In the genomic region with DNA sequence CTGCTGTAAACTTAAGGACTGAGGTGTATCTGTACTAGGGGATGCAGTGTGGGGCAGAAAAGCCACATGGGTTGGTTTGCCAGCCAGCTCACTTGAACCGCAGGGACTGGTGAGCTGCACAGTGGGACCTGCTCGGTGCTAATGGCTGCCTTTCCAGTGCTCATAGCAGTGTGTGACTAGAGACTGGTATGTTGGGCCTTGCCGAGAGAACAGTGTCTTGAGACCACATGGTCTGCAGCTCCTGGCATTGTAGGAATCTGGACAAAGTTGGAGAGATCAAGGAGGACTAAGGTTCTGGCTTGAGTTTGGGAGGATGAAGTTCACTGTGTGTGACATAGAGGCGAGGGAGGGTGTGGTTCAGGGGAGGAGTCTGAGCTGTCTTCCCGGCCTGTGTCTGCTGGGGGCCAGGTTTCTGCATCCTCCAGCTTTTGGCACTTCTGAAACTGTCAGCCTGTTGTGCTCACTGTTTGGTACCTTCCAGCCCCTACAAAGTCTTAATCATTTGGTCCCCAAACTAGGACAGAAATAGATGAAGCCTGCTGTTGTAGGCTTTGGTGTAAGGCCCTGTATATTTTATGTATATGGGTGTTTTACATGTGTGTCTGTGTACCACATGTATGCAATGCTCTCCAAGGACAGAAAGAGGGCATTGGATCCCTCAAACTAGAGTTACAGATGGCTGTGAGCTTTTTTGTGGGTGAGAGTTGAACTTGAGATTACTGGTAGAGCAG, we compare ENCODE assay signal across 10 mouse cellular contexts. TPM values are rescaled to one million over a fixed set of nuclear protein-coding genes. Genes with fewer than 3 reads are reported as not detected.
DNase-seq lines count a peak whose midpoint lies in the region; ATAC-seq lines count a peak whose summit lies in the region.
"Had no signal": no experiment of that assay in that cellular context is flagged by ENCODE, and none has a peak within 500 bp of the region (broad histone marks: within the 10 kb centered on the region; RNA-seq: fewer than 3 reads in every experiment).

No protein-coding gene starts in this region.

- no peak for DNase-seq in heart, embryonic 10.5 days (ENCODE audit: low spot score)
- no peak for DNase-seq in heart, postnatal 10 days
- no peak for DNase-seq in neural tube, embryonic 11.5 days (ENCODE audit: low spot score)
- no peak for DNase-seq in neural tube, embryonic 10.5 days (ENCODE audit: extremely low spot score, low spot score)
- DNase-seq in lung, postnatal 10 days = no peak
- DNase-seq: gastrocnemius, postnatal 36 days had no signal

- peak overlapping the region; percentile 82 for H3K4me3 ChIP-seq in heart, embryonic 10.5 days
- no peak overlapping the region for H3K4me3 ChIP-seq in neural tube, embryonic 11.5 days (ENCODE audit: low read depth, low read length)
- H3K4me3 ChIP-seq in limb, embryonic 13.5 days = peak overlapping the region; percentile 77
- no peak overlapping the region for H3K4me3 ChIP-seq in stomach, embryonic 16.5 days (replicated peaks; ENCODE audit: low read length)

- H3K9me3 ChIP-seq in heart, embryonic 10.5 days = no peaks in the 10 kb centered on the region
- no peaks in the 10 kb centered on the region for H3K9me3 ChIP-seq in neural tube, embryonic 11.5 days (ENCODE audit: control insufficient read depth, low read length)
- H3K9me3 ChIP-seq in limb, embryonic 13.5 days = no peaks in the 10 kb centered on the region
- H3K9me3 ChIP-seq in stomach, embryonic 16.5 days (replicated peaks; ENCODE audit: control insufficient read depth, low read length) = no peaks in the 10 kb centered on the region
- H3K9me3 ChIP-seq: limb, embryonic 15.5 days had no signal

- WGBS in heart, embryonic 10.5 days = 62% methylated on average over 5 of the region's 5 CpGs
- 83% methylated on average over 5 of the region's 5 CpGs for WGBS in neural tube, embryonic 11.5 days
- 79% methylated on average over 5 of the region's 5 CpGs for WGBS in limb, embryonic 13.5 days
- WGBS in stomach, embryonic 16.5 days = 64% methylated on average over 5 of the region's 5 CpGs

- H3K27me3 ChIP-seq in heart, embryonic 10.5 days (ENCODE audit: insufficient read depth, poor library complexity, severe bottlenecking) = no peaks in the 10 kb centered on the region
- H3K27me3 ChIP-seq in neural tube, embryonic 11.5 days (ENCODE audit: control insufficient read depth, insufficient read depth, low read length) = no peaks in the 10 kb centered on the region
- no peaks in the 10 kb centered on the region for H3K27me3 ChIP-seq in limb, embryonic 13.5 days
- no peaks in the 10 kb centered on the region for H3K27me3 ChIP-seq in stomach, embryonic 16.5 days (ENCODE audit: control insufficient read depth, insufficient read depth, low read length)
- H3K27me3 ChIP-seq: limb, embryonic 15.5 days had no signal

- H3K27ac ChIP-seq in heart, embryonic 10.5 days = peak overlapping the region; percentile 98
- H3K27ac ChIP-seq in neural tube, embryonic 11.5 days (ENCODE audit: low read depth, low read length) = no peak overlapping the region
- H3K27ac ChIP-seq in limb, embryonic 13.5 days = no peak overlapping the region
- H3K27ac ChIP-seq in stomach, embryonic 16.5 days (ENCODE audit: low read length) = no peak overlapping the region
- H3K27ac ChIP-seq: limb, embryonic 15.5 days had no signal

- H3K36me3 ChIP-seq in heart, embryonic 10.5 days = peaks cover 41% of the 10 kb centered on the region
- peaks cover 4% of the 10 kb centered on the region for H3K36me3 ChIP-seq in neural tube, embryonic 11.5 days (ENCODE audit: control insufficient read depth, insufficient read depth, low read length)
- peaks cover 45% of the 10 kb centered on the region for H3K36me3 ChIP-seq in limb, embryonic 13.5 days
- H3K36me3 ChIP-seq in stomach, embryonic 16.5 days (ENCODE audit: control insufficient read depth, insufficient read depth, low read length) = peaks cover 17% of the 10 kb centered on the region

- intact Hi-C loops in heart, postnatal 10 days (cut with DNase I) = loop anchor here (10.0 kb wide), 1 partner anchor 141 kb away; no protein-coding TSS in a partner anchor

- H3K4me1 ChIP-seq in heart, embryonic 10.5 days = peaks cover 31% of the 10 kb centered on the region
- H3K4me1 ChIP-seq in neural tube, embryonic 11.5 days (ENCODE audit: control insufficient read depth, insufficient read depth, low read length) = peaks cover 15% of the 10 kb centered on the region
- peaks cover 40% of the 10 kb centered on the region for H3K4me1 ChIP-seq in limb, embryonic 13.5 days
- peaks cover 21% of the 10 kb centered on the region for H3K4me1 ChIP-seq in stomach, embryonic 16.5 days (ENCODE audit: control insufficient read depth, insufficient read depth, low read length)

- H3K4me2 ChIP-seq in neural tube, embryonic 11.5 days (ENCODE audit: low read depth) = peak overlapping the region; percentile 83; the same call in 1 of the 2 replicates
- peak overlapping the region; percentile 89 for H3K4me2 ChIP-seq in limb, embryonic 13.5 days (replicated peaks)
- peak overlapping the region; percentile 82 for H3K4me2 ChIP-seq in stomach, embryonic 16.5 days (ENCODE audit: low read depth, low read length)

- no peak for ATAC-seq in neural tube, embryonic 11.5 days (ENCODE audit: insufficient read depth, low FRiP score, low TSS enrichment)
- ATAC-seq in limb, embryonic 13.5 days (ENCODE audit: low FRiP score, low read depth) = no peak
- ATAC-seq in stomach, embryonic 16.5 days (ENCODE audit: insufficient read depth, low FRiP score) = no peak
- ATAC-seq in granulocyte monocyte progenitor cell, adult 5-6 weeks (replicated peaks; ENCODE audit: poor library complexity, severe bottlenecking) = no peak

- H3K9ac ChIP-seq in neural tube, embryonic 11.5 days (ENCODE audit: low read length) = no peak overlapping the region
- no peak overlapping the region for H3K9ac ChIP-seq in limb, embryonic 13.5 days
- 0 out of 2 replicates have a peak overlapping the region, but pooled peaks have one; percentile 37 for H3K9ac ChIP-seq in stomach, embryonic 16.5 days (ENCODE audit: low read length)

RNA-seq across cellular contexts. Expression of a gene that starts 1.6 kb away (rescaled TPM):
- 20.3 and 21.1 TPM in 2 replicates for polyA plus RNA-seq in heart, embryonic 10.5 days (2016; fragmentation: Nextera tagmentation; extraction: Ambion mirVana)
- total RNA-seq in heart, postnatal 10 days (2021) = 10 to 100 TPM in 1 of 2 experiments, 1 to 10 TPM in 1; 9.8 to 10.4 TPM
- 16.1 and 17.1 TPM in 2 replicates for polyA plus RNA-seq in neural tube, embryonic 11.5 days (2014; fragmentation: Nextera tagmentation; extraction: Ambion mirVana)
- 15.1 and 15.6 TPM in 2 replicates for polyA plus RNA-seq in limb, embryonic 13.5 days (2015; fragmentation: Nextera tagmentation; extraction: Ambion mirVana)
- polyA plus RNA-seq in stomach, embryonic 16.5 days (2015; fragmentation: Nextera tagmentation; extraction: Ambion mirVana) = 19.1 and 20.1 TPM in 2 replicates
- total RNA-seq in granulocyte monocyte progenitor cell, adult 5-6 weeks (2014; fragmentation: Nextera tagmentation) = 9.5 and 19.4 TPM in 2 replicates
- 27.1 and 42.3 TPM in 2 replicates for total RNA-seq in granulocyte monocyte progenitor cell, adult 5-6 weeks (2017)

RNA-seq across cellular contexts. Expression of a gene that starts 3.7 kb away (rescaled TPM):
- polyA plus RNA-seq in heart, embryonic 10.5 days (2016; fragmentation: Nextera tagmentation; extraction: Ambion mirVana) = 214 and 261 TPM in 2 replicates
- total RNA-seq in heart, postnatal 10 days (2021) = 10 to 100 TPM; 43.8 to 46.8 TPM
- 199 and 216 TPM in 2 replicates for polyA plus RNA-seq in neural tube, embryonic 11.5 days (2014; fragmentation: Nextera tagmentation; extraction: Ambion mirVana)
- polyA plus RNA-seq in limb, embryonic 13.5 days (2015; fragmentation: Nextera tagmentation; extraction: Ambion mirVana) = 251 and 255 TPM in 2 replicates
- 196 and 210 TPM in 2 replicates for polyA plus RNA-seq in stomach, embryonic 16.5 days (2015; fragmentation: Nextera tagmentation; extraction: Ambion mirVana)
- total RNA-seq in granulocyte monocyte progenitor cell, adult 5-6 weeks (2014; fragmentation: Nextera tagmentation) = 238 and 289 TPM in 2 replicates
- 216 and 239 TPM in 2 replicates for total RNA-seq in granulocyte monocyte progenitor cell, adult 5-6 weeks (2017)

RNA-seq across cellular contexts. Expression of a gene that starts 19.3 kb away (rescaled TPM):
- polyA plus RNA-seq in heart, embryonic 10.5 days (2016; fragmentation: Nextera tagmentation; extraction: Ambion mirVana) = 14.8 and 18.3 TPM in 2 replicates
- total RNA-seq in heart, postnatal 10 days (2021) = 10 to 100 TPM; 27.6 to 31.3 TPM
- 11.7 and 13.0 TPM in 2 replicates for polyA plus RNA-seq in neural tube, embryonic 11.5 days (2014; fragmentation: Nextera tagmentation; extraction: Ambion mirVana)
- 17.3 and 18.4 TPM in 2 replicates for polyA plus RNA-seq in limb, embryonic 13.5 days (2015; fragmentation: Nextera tagmentation; extraction: Ambion mirVana)
- polyA plus RNA-seq in stomach, embryonic 16.5 days (2015; fragmentation: Nextera tagmentation; extraction: Ambion mirVana) = 14.3 and 17.6 TPM in 2 replicates
- 19.3 and 25.7 TPM in 2 replicates for total RNA-seq in granulocyte monocyte progenitor cell, adult 5-6 weeks (2014; fragmentation: Nextera tagmentation)
- 13.8 and 19.9 TPM in 2 replicates for total RNA-seq in granulocyte monocyte progenitor cell, adult 5-6 weeks (2017)

RNA-seq across cellular contexts. Expression of a gene that starts 50.7 kb away (rescaled TPM):
- polyA plus RNA-seq in heart, embryonic 10.5 days (2016; fragmentation: Nextera tagmentation; extraction: Ambion mirVana) = 42.9 and 56.5 TPM in 2 replicates
- total RNA-seq in heart, postnatal 10 days (2021) = 10 to 100 TPM; 65.3 to 74.0 TPM
- polyA plus RNA-seq in neural tube, embryonic 11.5 days (2014; fragmentation: Nextera tagmentation; extraction: Ambion mirVana) = 38.0 and 42.3 TPM in 2 replicates
- polyA plus RNA-seq in limb, embryonic 13.5 days (2015; fragmentation: Nextera tagmentation; extraction: Ambion mirVana) = 54.4 and 55.2 TPM in 2 replicates
- 42.7 and 51.6 TPM in 2 replicates for polyA plus RNA-seq in stomach, embryonic 16.5 days (2015; fragmentation: Nextera tagmentation; extraction: Ambion mirVana)
- total RNA-seq in granulocyte monocyte progenitor cell, adult 5-6 weeks (2014; fragmentation: Nextera tagmentation) = 30.8 and 57.7 TPM in 2 replicates
- total RNA-seq in granulocyte monocyte progenitor cell, adult 5-6 weeks (2017) = 16.7 and 25.0 TPM in 2 replicates

RNA-seq across cellular contexts. Expression of a gene that starts 54.1 kb away (rescaled TPM):
- 69.3 and 78.3 TPM in 2 replicates for polyA plus RNA-seq in heart, embryonic 10.5 days (2016; fragmentation: Nextera tagmentation; extraction: Ambion mirVana)
- total RNA-seq in heart, postnatal 10 days (2021) = 10 to 100 TPM; 46.6 to 55.0 TPM
- 84.1 and 99.4 TPM in 2 replicates for polyA plus RNA-seq in neural tube, embryonic 11.5 days (2014; fragmentation: Nextera tagmentation; extraction: Ambion mirVana)
- 88.0 and 99.4 TPM in 2 replicates for polyA plus RNA-seq in limb, embryonic 13.5 days (2015; fragmentation: Nextera tagmentation; extraction: Ambion mirVana)
- 68.8 and 71.5 TPM in 2 replicates for polyA plus RNA-seq in stomach, embryonic 16.5 days (2015; fragmentation: Nextera tagmentation; extraction: Ambion mirVana)
- 29.7 and 61.9 TPM in 2 replicates for total RNA-seq in granulocyte monocyte progenitor cell, adult 5-6 weeks (2014; fragmentation: Nextera tagmentation)
- total RNA-seq in granulocyte monocyte progenitor cell, adult 5-6 weeks (2017) = 46.8 and 87.7 TPM in 2 replicates

Comparison
In these comparisons a context has a peak if more than half of its experiments do, and no peak if none do; other contexts are left out.
1. H3K4me3 ChIP-seq: peak in heart, embryonic 10.5 days (single experiment) and limb, embryonic 13.5 days (single experiment); none in neural tube, embryonic 11.5 days (single experiment) and stomach, embryonic 16.5 days (single experiment).
2. Peak in every context shown above with its lines, with median percentiles within 50 percentile points of each other: H3K4me2 ChIP-seq.